Mouse (Mus musculus): Measurements from ENCODE around the gene Unc119b. TPM values are rescaled to one million over a fixed set of nuclear protein-coding genes. Genes with fewer than 3 reads are reported as not detected.
"Not testable (repeated sequence)": the region's sequence is repeated elsewhere in the genome, so short reads cannot be mapped to it uniquely, and the experiment has no call there.

Unc119b gene
- total RNA-seq, 2 experiments from 2014 or later: 35.1 to 39.1 TPM

DNA sequence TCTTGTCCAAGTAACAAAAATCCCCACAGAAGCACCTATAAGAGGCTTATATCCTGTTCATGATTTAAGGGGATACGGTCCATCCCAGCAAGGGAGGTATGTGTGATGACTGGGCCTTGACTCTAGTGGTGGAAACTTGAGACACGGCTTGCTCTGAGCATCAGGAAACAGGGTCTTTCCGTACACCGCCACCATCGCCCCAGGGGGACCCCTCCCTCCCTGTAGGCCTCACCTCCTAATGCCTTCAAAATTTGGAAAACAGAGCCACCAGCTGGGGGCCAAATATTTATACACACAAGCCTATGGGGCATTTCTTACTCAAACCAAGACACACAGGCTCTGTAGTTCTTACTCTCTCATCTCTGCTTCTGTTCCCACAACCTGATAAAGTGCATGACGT lies 43.0 kb downstream of the Unc119b start:
- DNase-seq (ENCODE audit: low spot score in 2 of 2): no peak

GRCm38 (mm10) chr5:115091015-115091414 lies 43.8 kb downstream of the Unc119b start:
- no peak for DNase-seq (ENCODE audit: low spot score in 2 of 2)

- DNase-seq (ENCODE audit: low spot score in 2 of 2): no peak
These were observed 45.0 kb downstream of the Unc119b start for GRCm38 (mm10) chr5:115089592-115090268.

GRCm38 (mm10) chr5:115085675-115086074 lies 49.1 kb downstream of the Unc119b start:
- no peak for DNase-seq (ENCODE audit: low spot score in 2 of 2)

DNA sequence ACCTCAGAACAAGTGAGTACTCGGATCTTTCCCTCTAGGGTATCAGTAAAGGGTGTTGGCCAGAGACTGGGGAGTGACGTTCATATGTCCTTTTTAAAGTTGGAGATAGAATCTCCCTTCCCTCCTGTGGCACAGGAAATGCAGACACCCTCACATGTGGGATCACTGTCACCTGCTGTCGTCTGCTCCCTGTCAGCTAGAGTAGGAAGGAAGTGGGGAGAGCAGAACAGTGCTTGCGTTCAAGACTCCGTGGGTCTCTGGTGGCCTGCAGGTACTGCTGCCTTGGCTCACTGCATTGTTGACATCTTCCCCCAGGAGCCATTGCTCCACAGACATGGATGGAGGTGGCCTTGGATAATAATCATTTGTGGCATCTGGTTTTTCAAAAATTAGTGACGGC lies 51.3 kb downstream of the Unc119b start:
- DNase-seq (ENCODE audit: low spot score in 2 of 2): no peak

DNA sequence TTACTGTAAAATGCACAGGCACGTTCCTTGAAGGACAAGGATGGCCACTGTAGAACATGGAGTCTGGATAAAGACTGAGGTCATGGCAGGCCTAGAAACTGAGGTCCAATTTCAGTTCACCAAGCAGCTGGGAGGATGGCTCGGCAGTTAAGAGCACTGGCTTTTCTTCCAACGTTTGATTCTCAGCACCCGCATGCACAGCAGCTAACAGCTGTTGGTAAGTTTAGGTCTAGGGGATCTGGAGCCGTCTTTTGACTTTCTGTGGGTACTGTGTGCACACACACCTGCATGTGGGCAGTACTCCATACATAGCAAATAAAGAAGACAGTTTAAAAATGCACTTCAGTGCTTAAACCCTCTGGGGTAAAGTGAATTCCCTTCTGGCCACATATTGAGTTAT lies 53.1 kb downstream of the Unc119b start:
- no peak for DNase-seq (ENCODE audit: low spot score in 2 of 2)

DNA sequence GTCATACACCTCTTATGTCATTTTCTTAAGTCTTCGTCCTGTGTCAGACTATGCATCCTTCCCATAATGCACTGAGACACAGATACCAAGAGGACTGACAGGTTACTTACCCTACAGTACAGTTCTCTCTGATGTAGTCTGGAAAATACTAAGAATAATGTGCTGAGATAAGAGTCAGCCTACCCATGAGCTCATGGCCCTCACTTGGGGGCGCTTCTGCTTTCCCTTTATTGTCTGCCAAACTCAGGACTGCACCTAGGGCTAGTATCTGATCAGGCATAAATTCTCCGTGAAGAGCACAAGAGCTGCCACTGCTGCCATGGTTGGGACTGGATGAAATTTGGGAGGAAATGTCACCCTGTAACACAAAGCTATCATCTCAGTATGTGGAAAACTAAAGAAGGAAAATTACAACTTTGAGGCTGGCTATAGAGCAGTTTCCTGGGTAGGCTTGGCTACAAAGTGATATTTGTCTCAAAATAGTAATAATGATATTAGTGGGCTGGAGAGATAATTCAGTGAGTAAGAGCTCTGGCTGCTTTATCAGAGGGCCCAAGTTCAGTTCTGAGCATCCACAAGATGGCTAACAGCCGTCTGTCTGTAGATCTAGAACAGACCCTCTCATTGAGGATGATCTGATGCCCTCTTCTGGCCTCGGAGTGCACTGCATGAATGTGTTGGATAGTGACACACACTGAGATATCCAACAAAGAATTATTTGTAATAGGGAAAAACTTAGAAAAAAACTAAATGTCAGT lies 58.5 kb downstream of the Unc119b start:
- DNase-seq (ENCODE audit: low spot score in 2 of 2): peak in 1 of 2 experiments; percentile 38

GRCm38 (mm10) chr5:115074749-115075148 lies 60.0 kb downstream of the Unc119b start:
- DNase-seq (ENCODE audit: low spot score in 2 of 2): no peak

GRCm38 (mm10) chr5:115073306-115073705 lies 61.5 kb downstream of the Unc119b start:
- DNase-seq (ENCODE audit: low spot score in 2 of 2): not testable (repeated sequence)

Other genes with a start within 250 kb of the Unc119b start
- gene Oasl2, start 238.0 kb downstream of the Unc119b start, total RNA-seq (2021): 10 to 100 TPM in 1 of 2 experiments, 1 to 10 TPM in 1; 9.9 to 12.2 TPM
- 1 to 10 TPM; 1.0 to 1.2 TPM for gene Oasl1, start 211.7 kb downstream of the Unc119b start, total RNA-seq (2021)
- 10 to 100 TPM; 50.7 to 59.0 TPM for gene 2210016L21Rik, start 192.8 kb downstream of the Unc119b start, total RNA-seq (2021)
- gene Hnf1a, start 163.9 kb downstream of the Unc119b start, total RNA-seq (2021): 1 to 10 TPM; 1.8 to 4.4 TPM
- 10 to 100 TPM; 91.7 to 92.3 TPM for gene Sppl3, start 123.8 kb downstream of the Unc119b start, total RNA-seq (2021)
- gene Gm10401, start 36.7 kb downstream of the Unc119b start, total RNA-seq (2021): under 1 TPM in 1 of 2 experiments, not detected in 1; 0.73 TPM
- 100 to 1,000 TPM; 166 to 191 TPM for gene Acads, start 15.6 kb downstream of the Unc119b start, total RNA-seq (2021)
- gene Mlec, start 23.2 kb upstream of the Unc119b start, total RNA-seq (2021): 100 to 1,000 TPM; 208 to 242 TPM
- 1 to 10 TPM; 4.5 to 5.0 TPM for gene Cabp1, start 59.4 kb upstream of the Unc119b start, total RNA-seq (2021)
- gene Pop5, start 100.9 kb upstream of the Unc119b start, total RNA-seq (2021): 10 to 100 TPM; 45.9 to 46.8 TPM
- gene Rnf10, start 137.9 kb upstream of the Unc119b start, total RNA-seq (2021): 100 to 1,000 TPM; 214 to 224 TPM
- 10 to 100 TPM; 54.4 to 59.8 TPM for gene Coq5, start 144.7 kb upstream of the Unc119b start, total RNA-seq (2021)
- 100 to 1,000 TPM; 219 to 273 TPM for gene Dynll1, start 166.0 kb upstream of the Unc119b start, total RNA-seq (2021)
- 10 to 100 TPM; 83.9 to 87.4 TPM for gene Srsf9, start 192.2 kb upstream of the Unc119b start, total RNA-seq (2021)
- 10 to 100 TPM; 19.1 to 20.3 TPM for gene Gatc, start 206.2 kb upstream of the Unc119b start, total RNA-seq (2021)
- gene Triap1, start 206.2 kb upstream of the Unc119b start, total RNA-seq (2021): 10 to 100 TPM; 35.1 to 39.6 TPM
- 100 to 1,000 TPM; 720 to 752 TPM for gene Cox6a1, start 214.0 kb upstream of the Unc119b start, total RNA-seq (2021)

All from adrenal gland, postnatal 4 days (tissue).